Mouse (Mus musculus) large intestine, adult 2 months (tissue): ENCODE results near the gene Zfp984. TPM values are rescaled to one million over a fixed set of nuclear protein-coding genes. Genes with fewer than 3 reads are reported as not detected.
"Not testable (repeated sequence)": the region's sequence is repeated elsewhere in the genome, so short reads cannot be mapped to it uniquely, and the experiment has no call there.

Experiments
- DNase-seq: peaks from one replicate; pipeline ENCODE4 v3.0.0-alpha.2; 2012; ENCODE audit warnings: low read depth, low spot score
- WGBS: fragments of 180-500 bp; shearing (Covaris S2); methylation state at CpG from one replicate; pipeline ENCODE4 v1.1.7; 2018; 5-methylcytosine and 5-hydroxymethylcytosine counted together
- polyA plus RNA-seq: library from polyadenylated mRNA; depleted of rRNA; stranded (reverse); fragments of >200 nt; gene quantifications from 2 replicates; pipeline ENCODE4 v1.2.3, GENCODE M21; 2012; rRNA removed

Zfp984 gene
- polyA plus RNA-seq, result 0.70 and 0.71 TPM in 2 replicates

- peak; percentile 28 for DNase-seq
- WGBS, result 10% methylated on average over 15 of the region's 15 CpGs
Measured at GRCm38 (mm10) chr4:147809292-147809965, at the start of gene Zfp984. TSS of gene Zfp984 (minus strand) at chr4:147809788.

DNA sequence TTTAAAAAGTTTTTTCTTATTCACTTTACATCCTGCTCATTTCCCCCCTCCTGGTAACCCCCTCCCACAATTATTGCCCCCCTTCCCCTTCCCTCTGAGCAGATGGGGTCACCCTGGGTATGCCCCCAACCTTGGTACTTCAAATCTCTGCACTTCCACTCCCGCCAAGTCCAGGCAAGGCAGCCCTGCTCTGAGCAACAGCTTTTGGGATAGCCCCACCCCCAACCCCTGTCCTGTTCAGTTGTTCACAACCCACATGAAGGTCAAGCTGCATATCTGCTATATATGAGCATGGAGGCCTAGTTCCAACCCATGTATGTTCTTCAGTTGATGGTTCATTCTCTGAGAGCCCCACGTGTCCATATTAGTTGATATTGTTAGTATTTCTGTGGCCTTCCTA is 41.2 kb upstream of the Zfp984 start:
- WGBS, result 74% methylated on average over 2 of the region's 2 CpGs
- no peak for DNase-seq

- under 1% methylated on average over 4 of the region's 4 CpGs for WGBS
Measured at GRCm38 (mm10) chr4:147848584-147848991, 39.0 kb upstream of the Zfp984 start.

GRCm38 (mm10) chr4:147847614-147848583 is 38.3 kb upstream of the Zfp984 start, which contains the start of gene Zfp933:
TSS of gene Zfp933 (minus strand) at chr4:147848366.
- WGBS, result under 1% methylated on average over 23 of the region's 23 CpGs
- peak; percentile 76 for DNase-seq

More at GRCm38 (mm10) chr4:147848584-147848991, 39.0 kb upstream of the Zfp984 start:
- DNase-seq, result no peak

- 98% methylated on average over 3 of the region's 3 CpGs for WGBS
- no peak for DNase-seq
Measured at GRCm38 (mm10) chr4:147842871-147843270, 33.3 kb upstream of the Zfp984 start.

- not testable (repeated sequence) for DNase-seq
- 100% methylated on average over 20 of the region's 26 CpGs for WGBS
Measured at GRCm38 (mm10) chr4:147839282-147839681, 29.7 kb upstream of the Zfp984 start.

DNA sequence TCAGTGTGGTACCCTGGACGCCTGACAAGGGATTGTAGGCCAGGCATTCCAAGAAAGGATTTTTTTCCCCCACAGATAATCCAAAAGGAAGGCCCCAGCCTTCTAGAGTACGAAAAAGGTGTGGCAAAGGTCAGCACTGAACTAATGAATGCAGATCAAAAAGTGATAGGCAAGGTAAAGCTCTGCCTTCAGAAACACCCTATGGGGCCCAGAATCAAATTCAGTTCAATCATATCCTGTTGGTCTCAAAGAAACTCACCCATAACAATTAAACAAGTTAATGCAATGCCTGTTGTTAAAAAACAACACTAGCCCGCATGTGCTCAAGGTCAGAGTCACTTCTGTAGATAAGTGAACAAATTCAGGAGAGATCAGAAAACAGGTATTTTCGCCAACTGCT is 14.8 kb upstream of the Zfp984 start:
- DNase-seq, result no peak
- WGBS, result 95% methylated on average over 4 of the region's 4 CpGs

GRCm38 (mm10) chr4:147821414-147821813 is 11.8 kb upstream of the Zfp984 start:
- 88% methylated on average over 3 of the region's 3 CpGs for WGBS
- not testable (repeated sequence) for DNase-seq

- WGBS, result 73% methylated on average over 7 of the region's 7 CpGs
- DNase-seq, result not testable (repeated sequence)
Measured at GRCm38 (mm10) chr4:147819659-147820058, 10.1 kb upstream of the Zfp984 start.

DNA sequence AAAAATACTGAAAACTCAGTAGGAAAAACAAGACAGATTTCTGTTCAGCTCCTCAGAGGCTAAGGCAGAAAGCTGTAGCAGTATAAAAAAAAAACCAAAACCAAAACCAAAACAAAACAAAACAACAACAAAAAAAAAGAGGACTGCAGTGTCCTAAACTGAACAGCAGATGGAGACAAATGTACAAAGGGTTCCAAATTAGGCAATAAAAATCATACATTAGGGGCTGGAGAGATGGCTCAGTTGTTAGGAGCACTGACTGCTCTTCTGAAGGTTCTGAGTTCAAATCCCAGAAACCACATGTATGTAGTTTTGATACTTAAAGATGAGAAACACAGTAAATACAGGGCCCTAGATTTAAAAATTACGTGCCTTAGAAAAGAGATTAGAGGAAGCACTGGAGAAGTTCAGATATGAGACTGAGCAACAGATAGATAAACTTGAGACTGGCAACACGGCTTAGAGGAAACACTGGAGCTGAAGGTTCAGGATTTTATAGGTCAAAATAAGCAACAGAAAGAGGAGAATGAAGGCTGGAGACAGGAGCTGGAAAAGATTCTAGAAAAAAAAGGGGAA is 5.1 kb upstream of the Zfp984 start:
- DNase-seq, result no peak
- 79% methylated on average over 2 of the region's 2 CpGs for WGBS

DNA sequence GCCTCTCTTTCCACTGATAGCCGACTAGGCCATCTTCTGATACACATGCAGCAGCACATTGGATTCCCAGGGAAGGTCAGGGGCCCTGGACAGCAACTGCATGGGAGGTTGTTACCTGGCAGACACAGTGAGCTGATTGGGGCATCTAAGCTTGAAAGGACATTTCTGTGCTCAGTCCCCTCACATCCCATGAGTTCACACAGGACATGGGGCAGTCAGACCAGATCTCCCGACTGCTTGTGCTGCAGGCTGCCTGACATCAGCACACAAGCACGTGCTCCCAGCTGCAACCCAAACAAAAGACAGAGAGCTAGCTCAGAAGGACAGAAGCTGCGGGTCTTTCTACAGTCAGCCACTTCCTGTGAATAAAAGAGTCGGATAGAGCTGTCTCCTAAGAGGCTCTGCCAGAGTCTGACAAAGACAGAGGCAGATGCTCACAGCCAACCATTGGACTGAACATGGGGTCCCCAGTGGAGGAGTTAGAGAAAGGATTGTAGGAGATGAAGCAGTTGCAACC is 3.7 kb upstream of the Zfp984 start:
- DNase-seq, result no peak
- 47% methylated on average over 5 of the region's 5 CpGs for WGBS

- not testable (repeated sequence) for DNase-seq
- WGBS, result 62% methylated on average over 2 of the region's 2 CpGs
Measured at GRCm38 (mm10) chr4:147809966-147810304, 347 bp upstream of the Zfp984 start.

DNA sequence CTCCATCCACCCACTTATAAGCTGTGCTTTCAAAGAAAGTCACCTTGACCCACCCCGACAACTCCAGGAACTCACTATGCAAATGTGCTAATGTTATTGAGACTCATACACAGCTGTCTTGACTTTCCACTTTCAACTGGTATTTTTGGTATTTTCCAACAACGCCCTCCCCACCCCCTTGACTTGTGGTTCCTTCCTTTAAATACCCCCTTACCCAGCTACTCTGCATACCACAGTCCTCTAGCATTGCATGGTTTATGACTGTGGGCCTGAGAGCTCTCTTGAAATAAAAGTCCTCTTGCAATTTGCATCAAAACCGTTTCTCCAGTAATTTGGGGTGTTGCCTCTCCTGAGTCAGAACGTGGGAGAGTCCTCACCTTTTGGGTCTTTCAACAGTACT is 1.1 kb downstream of the Zfp984 start:
- WGBS, result 64% methylated on average over 4 of the region's 4 CpGs
- not testable (repeated sequence) for DNase-seq

- DNase-seq, result not testable (repeated sequence)
- 92% methylated on average over 1 of the region's 1 CpGs for WGBS
Measured at GRCm38 (mm10) chr4:147795308-147795707, 14.3 kb downstream of the Zfp984 start.

- 87% methylated on average over 3 of the region's 3 CpGs for WGBS
- DNase-seq, result not testable (repeated sequence)
Measured at GRCm38 (mm10) chr4:147794026-147794665, 15.4 kb downstream of the Zfp984 start.

DNA sequence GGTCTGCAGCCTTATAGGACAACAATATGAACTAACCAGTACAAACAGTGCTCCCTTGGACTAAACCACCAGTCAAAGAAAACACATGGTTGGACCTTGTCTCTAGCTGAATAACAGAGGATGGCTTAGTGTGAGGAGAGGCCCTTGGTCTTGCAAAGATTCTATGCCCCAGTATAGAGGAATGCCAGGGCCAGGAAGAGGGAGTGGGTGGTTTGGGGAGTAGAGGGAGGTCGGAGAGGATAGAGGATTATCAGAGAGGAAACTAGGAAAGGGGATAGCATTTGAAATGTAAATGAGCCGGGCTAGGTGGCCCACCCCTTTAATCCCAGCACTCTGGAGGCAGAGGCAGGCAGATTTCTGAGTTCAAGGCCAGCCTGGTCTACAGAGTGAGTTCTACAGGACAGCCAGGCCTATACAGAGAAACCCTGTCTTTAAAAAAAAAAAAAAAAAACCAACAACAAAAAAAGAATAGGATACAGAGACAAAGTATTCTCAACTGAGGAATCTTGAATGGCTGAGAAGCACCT is 16.1 kb downstream of the Zfp984 start:
- 65% methylated on average over 2 of the region's 2 CpGs for WGBS
- DNase-seq, result not testable (repeated sequence)

- not testable (repeated sequence) for DNase-seq
Measured at GRCm38 (mm10) chr4:147791729-147792128, 17.9 kb downstream of the Zfp984 start.

DNA sequence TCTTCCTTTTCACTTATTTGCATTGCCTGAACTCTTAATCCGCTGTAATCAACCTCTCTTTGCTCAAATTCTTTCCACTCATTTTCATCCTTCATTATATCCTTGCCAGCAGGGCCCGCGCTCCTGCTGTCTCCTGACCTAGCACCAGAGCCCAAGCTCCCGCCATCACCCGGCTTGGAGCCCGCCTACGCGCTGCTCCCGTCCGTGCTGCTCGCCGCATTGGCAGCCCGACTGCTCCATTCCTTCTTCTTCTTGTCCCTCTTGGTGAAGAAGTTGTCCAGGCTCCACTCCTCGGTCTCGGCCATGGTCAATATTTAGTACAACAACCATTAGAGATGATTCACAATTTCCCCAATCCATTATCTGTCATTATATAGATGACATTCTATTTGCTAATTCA is 63.3 kb downstream of the Zfp984 start:
- WGBS, result 94% methylated on average over 14 of the region's 15 CpGs
- DNase-seq, result not testable (repeated sequence)

DNA sequence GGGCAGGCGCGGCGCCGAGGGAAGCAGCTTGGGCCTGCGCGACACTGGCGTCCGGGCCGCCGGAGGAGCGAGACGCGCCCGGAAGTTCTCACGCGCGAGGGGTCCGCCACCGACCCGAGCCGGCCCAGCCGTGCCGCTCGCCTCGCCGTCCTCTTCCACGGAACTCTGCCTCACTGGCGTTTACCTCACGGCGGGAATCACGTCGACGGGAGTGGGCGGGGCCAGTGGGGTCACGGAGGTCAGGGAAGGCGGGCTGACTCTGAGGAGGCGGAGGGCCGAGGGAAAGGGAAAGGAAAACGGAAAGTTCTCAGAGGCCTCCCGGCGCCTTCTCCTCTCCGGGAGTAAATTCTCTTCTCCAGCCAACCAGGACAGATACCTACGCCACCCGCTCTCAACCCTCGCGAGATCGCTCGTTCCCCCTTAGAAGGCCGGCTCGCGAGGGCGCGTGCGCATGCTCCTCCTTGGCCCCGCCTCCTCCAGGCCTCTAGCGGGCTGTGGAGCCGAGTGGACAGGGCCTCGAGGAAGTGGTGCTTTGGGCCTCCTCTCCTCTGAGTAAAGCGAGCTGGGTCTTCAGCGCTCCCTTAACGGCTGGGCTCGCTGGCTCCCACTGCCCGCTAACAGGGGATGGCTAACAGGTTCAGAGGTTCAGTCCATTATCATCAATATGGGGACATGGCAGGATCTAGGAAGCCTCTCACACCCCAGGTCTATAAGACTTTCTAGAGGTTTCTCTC is 70.8 kb downstream of the Zfp984 start:
- WGBS, result 39% methylated on average over 63 of the region's 63 CpGs
- DNase-seq, result not testable (repeated sequence)
